In genomic region chr2:14787983-14788382, GRCm38 (mm10) we compare ENCODE assay signal across 34 mouse cellular contexts.
"Had no signal": no experiment of that assay in that cellular context is flagged by ENCODE, and none has a peak within 500 bp of the region (broad histone marks: within the 10 kb centered on the region; RNA-seq: fewer than 3 reads in every experiment).

No protein-coding gene starts in this region.

- H3K9me3 ChIP-seq: heart, embryonic 12.5 days; heart, embryonic 13.5 days; heart, embryonic 15.5 days; hindbrain, embryonic 10.5 days; hindbrain, embryonic 12.5 days; hindbrain, embryonic 13.5 days; hindbrain, embryonic 15.5 days; intestine, embryonic 15.5 days; kidney, embryonic 15.5 days had no signal

- ATAC-seq: hindbrain, embryonic 16.5 days; hindbrain, postnatal 0 days; inflammation-experienced regulatory T-cells, adult 6 months; intestine, embryonic 15.5 days; intestine, embryonic 16.5 days; intestine, postnatal 0 days had no signal

- DNase-seq: heart, postnatal 10 days; heart, postnatal 14 days; heart, postnatal 36 days; heart, postnatal 4 days; kidney, adult 11 months; kidney, adult 18-20 months; kidney, adult 2 months; kidney, adult 8-10 months; kidney, adult 9 months; kidney, postnatal 10 days; kidney, postnatal 14 days; kidney, postnatal 25 days; kidney, postnatal 36 days; kidney, postnatal 4 days; layer of hippocampus, adult 9-11 months; layer of hippocampus, postnatal 36 days had no signal

- H3K9ac ChIP-seq: heart, embryonic 12.5 days; heart, embryonic 13.5 days; heart, embryonic 15.5 days; hindbrain, embryonic 12.5 days; hindbrain, embryonic 13.5 days; hindbrain, embryonic 14.5 days; hindbrain, embryonic 15.5 days; intestine, embryonic 15.5 days; kidney, embryonic 15.5 days had no signal

- H3K27me3 ChIP-seq: heart, embryonic 12.5 days; heart, embryonic 13.5 days; heart, embryonic 15.5 days; hindbrain, embryonic 12.5 days; hindbrain, embryonic 13.5 days; hindbrain, embryonic 15.5 days; intestine, embryonic 15.5 days; kidney, embryonic 15.5 days had no signal

- H3K4me3 ChIP-seq: heart, embryonic 12.5 days; heart, embryonic 13.5 days; heart, embryonic 15.5 days; hindbrain, embryonic 10.5 days; hindbrain, embryonic 12.5 days; hindbrain, embryonic 13.5 days; hindbrain, embryonic 15.5 days; intestine, embryonic 15.5 days; kidney, embryonic 15.5 days; layer of hippocampus, adult 2 months; left cerebral cortex, adult 2 months had no signal

- H3K36me3 ChIP-seq: heart, embryonic 12.5 days; heart, embryonic 13.5 days; heart, embryonic 15.5 days; hindbrain, embryonic 10.5 days; hindbrain, embryonic 12.5 days; hindbrain, embryonic 13.5 days; hindbrain, embryonic 15.5 days; intestine, embryonic 15.5 days; kidney, embryonic 15.5 days had no signal

- H3K4me1 ChIP-seq: heart, embryonic 12.5 days; heart, embryonic 15.5 days; hindbrain, embryonic 10.5 days; hindbrain, embryonic 12.5 days; hindbrain, embryonic 13.5 days; hindbrain, embryonic 15.5 days; intestine, embryonic 15.5 days; kidney, embryonic 15.5 days had no signal

- H3K4me2 ChIP-seq: heart, embryonic 12.5 days; heart, embryonic 13.5 days; heart, embryonic 15.5 days; hindbrain, embryonic 12.5 days; hindbrain, embryonic 13.5 days; hindbrain, embryonic 14.5 days; hindbrain, embryonic 15.5 days; intestine, embryonic 15.5 days; kidney, embryonic 15.5 days had no signal

- H3K27ac ChIP-seq: heart, embryonic 13.5 days; heart, embryonic 15.5 days; hindbrain, embryonic 10.5 days; hindbrain, embryonic 12.5 days; hindbrain, embryonic 13.5 days; hindbrain, embryonic 14.5 days; hindbrain, embryonic 15.5 days; hindbrain, postnatal 0 days; intestine, embryonic 15.5 days; kidney, embryonic 15.5 days; kidney, postnatal 0 days; left cerebral cortex, adult 2 months had no signal
